Mouse (Mus musculus): ENCODE results near the gene Fmo6. TPM values are rescaled to one million over a fixed set of nuclear protein-coding genes. Genes with fewer than 3 reads are reported as not detected.

Fmo6 gene
- polyA plus RNA-seq, 1 experiment from 2014 or later = not detected

DNA sequence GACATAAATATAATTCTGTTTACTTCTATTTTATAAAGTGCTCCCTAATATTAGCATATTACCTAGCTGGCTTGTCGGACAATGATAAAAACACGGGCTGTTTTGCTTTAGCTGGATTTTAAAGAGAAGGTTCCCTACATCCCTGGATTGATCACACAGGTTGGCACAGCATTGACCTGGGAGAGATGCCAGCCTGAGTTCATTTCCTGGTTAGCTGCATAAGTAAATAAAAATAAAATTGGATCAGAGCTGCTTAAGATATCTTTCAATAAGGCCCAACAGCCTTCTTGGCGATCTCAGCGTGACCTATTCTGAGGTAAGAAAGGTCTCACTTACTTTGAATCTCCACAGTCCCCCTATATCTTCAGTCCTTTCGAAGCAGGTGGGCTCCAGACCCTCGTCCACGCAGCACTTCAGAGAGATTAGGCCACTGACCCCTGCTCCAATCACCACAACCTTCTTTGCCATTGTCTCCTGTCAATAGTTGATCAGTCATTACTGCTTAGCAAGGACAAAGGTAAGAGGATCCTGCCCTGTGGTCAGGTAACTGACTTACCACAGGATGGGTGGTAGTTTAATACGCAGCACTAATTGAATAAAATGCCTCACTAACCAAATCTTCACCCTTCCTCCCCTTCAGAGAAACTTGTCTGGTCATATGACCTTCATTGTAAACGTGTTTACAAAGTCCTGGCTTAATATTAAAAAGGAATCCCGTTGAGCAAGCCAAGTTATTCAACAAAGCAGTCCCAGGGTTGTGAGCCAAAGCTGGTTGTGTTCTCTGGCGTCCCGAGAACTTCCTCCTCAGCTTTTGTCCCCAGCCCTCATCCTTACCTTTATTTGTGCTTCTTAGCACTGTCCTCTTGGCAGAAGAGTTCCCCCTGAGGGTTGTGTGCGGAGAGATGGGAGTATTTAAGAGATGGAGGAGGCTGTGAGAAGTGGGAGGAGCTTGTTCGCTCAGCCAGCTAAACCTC, 39.2 kb downstream of the Fmo6 start, which contains the start of gene Fmo2:
Gene Fmo2, minus strand, starts transcription at position 889 of the 974 bp plus-strand sequence.
- H3K36me3 ChIP-seq = no peaks in the 10 kb centered on the region
- 79% methylated on average over 14 of the region's 14 CpGs for whole genome bisulfite sequencing
- no peak for DNase-seq (ENCODE audit: low spot score)
- no peak within 1 kb of the TSS for H3K4me3 ChIP-seq
- H3K4me1 ChIP-seq = no peaks in the 10 kb centered on the region
- H3K9me3 ChIP-seq (replicated peaks) = no peaks in the 10 kb centered on the region
- H3K27ac ChIP-seq = no peak within 1 kb of the TSS
- H3K27me3 ChIP-seq (ENCODE audit: low read depth, poor library complexity, severe bottlenecking) = no peaks in the 10 kb centered on the region

DNA sequence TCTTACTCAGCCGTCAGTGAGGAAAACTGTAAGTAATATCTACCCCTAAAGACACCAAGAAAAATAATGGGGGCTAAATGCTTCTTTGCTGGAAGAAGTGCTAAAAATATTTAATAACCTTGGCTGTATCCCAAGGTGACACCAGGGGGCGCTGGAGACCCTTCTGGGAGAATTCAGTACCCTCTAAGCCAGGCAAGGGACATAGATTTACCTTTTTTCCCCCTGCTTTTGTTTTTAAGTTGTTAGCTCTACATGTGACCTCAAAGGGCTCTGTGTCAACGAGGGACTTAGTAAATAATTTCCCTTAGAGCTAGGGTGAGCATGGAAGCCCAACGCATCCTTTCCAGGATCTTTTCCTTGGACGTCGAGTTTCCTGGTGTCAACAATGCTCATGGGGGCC, 41.4 kb downstream of the Fmo6 start:
- H3K4me1 ChIP-seq = no peaks in the 10 kb centered on the region
- peak; percentile 85 for DNase-seq (ENCODE audit: low spot score)
- H3K9me3 ChIP-seq (replicated peaks) = no peaks in the 10 kb centered on the region
- WGBS = 43% methylated on average over 6 of the region's 6 CpGs
- no peak overlapping the region for H3K27ac ChIP-seq
- no peak overlapping the region for H3K4me3 ChIP-seq
- no peaks in the 10 kb centered on the region for H3K36me3 ChIP-seq
- no peaks in the 10 kb centered on the region for H3K27me3 ChIP-seq (ENCODE audit: low read depth, poor library complexity, severe bottlenecking)

DNA sequence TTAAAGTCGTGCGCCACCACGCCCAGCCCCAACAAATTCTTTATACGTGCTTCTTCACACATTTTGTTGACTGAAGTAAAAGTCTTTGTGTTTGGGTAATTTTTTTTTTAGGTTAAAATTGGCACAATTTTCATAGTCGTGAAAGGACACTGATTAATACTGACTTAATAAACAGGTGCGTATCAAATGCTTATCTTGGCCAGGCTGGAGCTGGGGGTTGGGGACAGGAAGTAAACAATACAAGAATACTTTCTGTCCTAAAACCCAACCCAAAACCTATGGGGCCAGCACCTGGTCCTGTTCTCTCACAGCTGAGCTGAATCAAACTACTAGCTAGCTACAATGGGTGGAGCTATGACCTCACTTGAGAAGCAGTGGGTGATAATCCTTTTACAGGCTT, 44.3 kb downstream of the Fmo6 start:
- no peak overlapping the region for H3K4me3 ChIP-seq
- WGBS = 96% methylated on average over 6 of the region's 6 CpGs
- no peak overlapping the region for H3K27ac ChIP-seq
- no peaks in the 10 kb centered on the region for H3K36me3 ChIP-seq
- DNase-seq (ENCODE audit: low spot score) = no peak
- H3K9me3 ChIP-seq (replicated peaks) = no peaks in the 10 kb centered on the region
- H3K4me1 ChIP-seq = no peaks in the 10 kb centered on the region
- no peaks in the 10 kb centered on the region for H3K27me3 ChIP-seq (ENCODE audit: low read depth, poor library complexity, severe bottlenecking)

DNA sequence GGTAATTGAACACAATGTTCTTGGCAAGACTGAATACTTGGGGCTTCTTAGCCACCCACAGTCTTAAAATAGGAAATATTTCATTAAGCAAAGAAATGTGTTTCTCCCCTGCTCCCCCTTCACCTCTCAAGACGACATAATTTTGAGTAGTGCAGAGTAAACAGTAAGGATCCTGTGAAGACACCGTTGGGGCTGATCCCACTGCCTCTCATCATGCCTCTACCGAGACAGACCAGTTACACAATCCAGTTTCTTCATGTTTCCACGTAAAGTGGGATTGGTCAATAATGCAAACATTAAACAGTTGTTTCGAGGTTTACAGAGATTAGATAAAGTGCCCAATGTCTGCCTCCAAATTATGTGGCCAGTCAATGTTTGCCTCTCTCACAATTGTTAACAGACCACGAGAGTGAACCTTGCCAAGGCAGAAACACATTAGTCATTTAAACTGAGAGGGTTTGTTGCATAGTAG, 45.3 kb downstream of the Fmo6 start:
- Histone ChIP-seq H3K27ac (no peak overlapping the region), H3K9me3 (replicated peaks) (no peaks in the 10 kb centered on the region), H3K36me3 (no peaks in the 10 kb centered on the region), H3K4me3 (no peak overlapping the region), H3K27me3 (ENCODE audit: low read depth, poor library complexity, severe bottlenecking) (no peaks in the 10 kb centered on the region), H3K4me1 (no peaks in the 10 kb centered on the region)
- 84% methylated on average over 6 of the region's 6 CpGs for WGBS
- no peak for DNase-seq (ENCODE audit: low spot score)

DNA sequence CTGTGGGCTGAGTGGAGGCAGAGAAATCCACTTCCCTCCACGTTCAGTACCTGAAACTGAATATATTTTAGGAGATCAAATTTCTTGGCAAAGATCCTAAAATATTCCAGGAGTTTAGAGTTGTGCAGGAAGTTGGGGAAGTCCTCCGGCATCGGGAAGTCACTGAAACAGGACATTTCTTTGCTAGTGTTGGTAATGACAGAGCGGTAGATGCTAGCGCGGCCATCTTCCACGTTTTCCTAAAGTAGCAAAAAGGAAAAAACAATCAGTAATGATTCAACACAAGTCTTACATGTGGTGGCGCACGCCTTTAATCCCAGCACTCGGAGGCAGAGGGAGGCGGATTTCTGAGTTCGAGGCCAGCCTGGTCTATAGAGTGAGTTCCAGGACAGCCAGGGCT, 48.7 kb downstream of the Fmo6 start:
- Histone ChIP-seq H3K4me1 (no peaks in the 10 kb centered on the region), H3K9me3 (replicated peaks) (no peaks in the 10 kb centered on the region), H3K27me3 (ENCODE audit: low read depth, poor library complexity, severe bottlenecking) (no peaks in the 10 kb centered on the region), H3K36me3 (no peaks in the 10 kb centered on the region), H3K4me3 (no peak overlapping the region), H3K27ac (no peak overlapping the region)
- WGBS = 92% methylated on average over 12 of the region's 12 CpGs
- DNase-seq (ENCODE audit: low spot score) = no peak

DNA sequence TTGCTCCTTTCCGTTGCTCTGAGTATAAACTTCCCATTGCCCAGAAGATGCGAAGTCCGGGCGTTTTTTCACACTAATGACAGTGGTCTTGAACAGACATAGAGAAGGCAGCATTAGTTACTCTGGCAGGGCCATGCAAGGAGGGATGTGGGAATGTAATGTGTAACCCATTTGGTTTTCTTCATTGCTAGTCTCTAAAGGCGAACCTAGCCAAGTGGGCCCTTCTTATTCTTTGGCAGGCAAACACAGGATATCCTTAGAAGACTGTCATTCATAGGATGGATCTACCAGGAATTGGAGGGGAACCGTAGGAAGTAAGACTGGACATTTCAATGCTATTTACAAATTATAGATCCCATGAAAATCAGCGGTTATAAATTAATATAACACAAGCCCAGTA, 49.7 kb downstream of the Fmo6 start:
- WGBS = 95% methylated on average over 7 of the region's 7 CpGs
- H3K36me3 ChIP-seq = no peaks in the 10 kb centered on the region
- no peak overlapping the region for H3K27ac ChIP-seq
- H3K9me3 ChIP-seq (replicated peaks) = no peaks in the 10 kb centered on the region
- no peaks in the 10 kb centered on the region for H3K27me3 ChIP-seq (ENCODE audit: low read depth, poor library complexity, severe bottlenecking)
- no peaks in the 10 kb centered on the region for H3K4me1 ChIP-seq
- no peak overlapping the region for H3K4me3 ChIP-seq
- DNase-seq (ENCODE audit: low spot score) = no peak

DNA sequence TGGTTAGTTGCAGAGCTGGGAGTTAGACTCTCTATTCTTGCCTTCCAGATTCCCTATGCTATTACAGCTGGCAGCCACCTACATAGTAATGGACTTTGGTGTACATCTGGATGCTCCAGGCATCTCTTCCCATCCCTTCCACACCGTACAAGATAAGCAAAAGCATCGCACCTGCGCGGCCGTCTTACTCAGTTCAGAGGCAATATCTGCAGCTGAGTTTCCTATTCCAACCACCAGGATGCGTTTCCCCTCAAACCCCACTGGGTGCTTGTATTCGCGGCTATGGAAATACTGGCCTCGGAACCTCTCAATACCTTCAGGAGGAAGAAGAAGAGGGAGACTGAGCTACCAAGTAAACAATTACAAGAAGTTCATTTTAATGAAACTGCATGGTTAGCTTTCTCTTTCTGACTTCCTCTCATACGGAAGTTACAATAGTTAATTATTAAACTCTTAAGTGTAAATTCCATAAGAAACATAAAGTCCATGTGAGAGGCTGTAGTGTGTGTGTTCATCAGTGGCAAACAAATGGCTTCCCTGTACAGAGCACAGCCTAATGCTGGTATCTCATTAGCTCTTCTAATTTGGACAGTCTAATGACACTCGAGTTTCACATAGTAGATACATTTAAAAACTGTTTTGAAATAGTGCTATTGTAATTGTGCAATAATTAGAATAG, 51.0 kb downstream of the Fmo6 start:
- 88% methylated on average over 11 of the region's 11 CpGs for WGBS
- no peak overlapping the region for H3K4me3 ChIP-seq
- no peak overlapping the region for H3K27ac ChIP-seq
- H3K4me1 ChIP-seq = no peaks in the 10 kb centered on the region
- no peaks in the 10 kb centered on the region for H3K27me3 ChIP-seq (ENCODE audit: low read depth, poor library complexity, severe bottlenecking)
- H3K9me3 ChIP-seq (replicated peaks) = no peaks in the 10 kb centered on the region
- no peak for DNase-seq (ENCODE audit: low spot score)
- no peaks in the 10 kb centered on the region for H3K36me3 ChIP-seq

DNA sequence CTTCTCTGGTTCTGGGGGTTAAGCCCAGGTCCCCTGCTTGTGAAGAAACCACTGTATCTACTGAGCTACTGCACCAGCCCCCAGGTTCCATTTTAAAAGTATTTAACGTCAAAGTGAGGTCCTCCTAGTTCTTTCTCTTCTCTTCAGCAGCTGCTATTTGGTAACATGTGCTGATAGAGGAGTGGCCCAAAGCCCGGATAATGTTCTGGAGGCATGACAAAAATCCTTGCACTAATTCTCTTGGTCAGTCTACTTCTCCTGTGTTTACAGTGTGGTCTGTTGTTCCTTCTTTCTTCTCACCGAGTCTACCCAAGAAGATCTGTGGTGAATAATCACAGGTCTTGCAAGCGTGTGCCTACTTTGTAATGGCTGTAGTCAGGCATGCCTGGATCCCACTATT, 54.6 kb downstream of the Fmo6 start:
- no peak overlapping the region for H3K27ac ChIP-seq
- no peaks in the 10 kb centered on the region for H3K36me3 ChIP-seq
- no peak overlapping the region for H3K4me3 ChIP-seq
- no peak for DNase-seq (ENCODE audit: low spot score)
- no peaks in the 10 kb centered on the region for H3K27me3 ChIP-seq (ENCODE audit: low read depth, poor library complexity, severe bottlenecking)
- H3K9me3 ChIP-seq (replicated peaks) = no peaks in the 10 kb centered on the region
- WGBS = 81% methylated on average over 4 of the region's 4 CpGs
- no peaks in the 10 kb centered on the region for H3K4me1 ChIP-seq

DNA sequence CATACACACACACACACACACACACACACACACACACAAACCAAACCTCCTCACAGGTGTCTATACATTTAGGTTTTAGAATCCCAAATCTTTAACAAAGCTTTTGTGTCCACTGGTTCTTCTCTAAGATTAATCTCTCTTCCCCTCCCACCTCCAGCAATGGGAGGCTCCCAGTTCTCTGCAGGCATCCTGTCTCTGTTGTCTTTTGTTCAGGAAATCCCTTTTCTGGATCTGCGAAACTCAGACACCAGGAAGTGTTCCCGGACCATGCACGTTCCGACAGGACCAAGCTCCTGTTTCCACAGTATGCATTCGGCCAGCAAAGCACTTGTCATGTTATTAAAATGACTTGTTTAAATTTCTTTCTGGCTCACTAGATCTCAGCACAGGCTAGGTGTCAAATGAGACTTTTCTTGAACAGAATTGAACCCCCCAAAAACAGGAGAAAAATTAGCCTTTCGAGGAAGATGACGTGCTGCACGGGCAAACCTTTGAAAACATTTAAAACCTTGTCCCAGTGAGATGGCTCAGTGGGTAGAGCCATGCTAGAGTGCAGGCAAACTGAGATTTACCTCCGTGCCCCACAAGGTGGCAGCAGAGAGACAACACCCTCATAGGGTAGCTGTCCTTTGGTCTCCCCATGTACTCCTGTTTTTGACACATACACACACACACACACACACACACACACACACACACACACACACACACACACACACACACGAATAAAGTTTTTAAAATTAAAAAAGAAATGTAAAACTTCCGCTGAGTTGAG, 57.5 kb downstream of the Fmo6 start:
- Histone ChIP-seq H3K27me3 (ENCODE audit: low read depth, poor library complexity, severe bottlenecking) (no peaks in the 10 kb centered on the region), H3K4me3 (no peak overlapping the region), H3K36me3 (no peaks in the 10 kb centered on the region), H3K9me3 (replicated peaks) (no peaks in the 10 kb centered on the region), H3K4me1 (peaks cover 3% of the 10 kb centered on the region; the same call in 1 of the 2 replicates), H3K27ac (no peak overlapping the region)
- 61% methylated on average over 11 of the region's 11 CpGs for WGBS
- peak; percentile 69 for DNase-seq (ENCODE audit: low spot score)

DNA sequence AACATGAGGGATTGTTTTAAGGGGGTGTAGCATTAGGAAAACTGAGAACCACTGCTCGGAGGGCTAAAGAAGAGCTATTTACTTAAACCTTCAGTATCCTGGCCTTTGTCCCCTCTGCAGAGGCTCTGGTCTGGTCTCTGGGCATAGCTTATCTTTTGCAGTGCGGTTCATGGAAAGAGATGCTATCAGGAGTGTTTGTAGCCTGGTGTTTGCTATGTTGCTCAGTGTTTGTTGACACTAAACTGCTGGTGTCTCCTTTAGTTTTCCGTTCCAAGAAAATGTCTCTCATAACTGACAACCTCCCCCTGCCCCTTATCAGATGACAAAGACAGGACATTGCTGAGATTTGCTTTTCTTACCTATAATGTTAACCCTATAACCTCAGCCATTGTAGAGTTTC, 62.2 kb downstream of the Fmo6 start:
- Histone ChIP-seq H3K27me3 (ENCODE audit: low read depth, poor library complexity, severe bottlenecking) (no peaks in the 10 kb centered on the region), H3K4me1 (peaks cover 34% of the 10 kb centered on the region), H3K4me3 (no peak overlapping the region), H3K27ac (peak overlapping the region; percentile 43; the same call in 1 of the 2 replicates), H3K9me3 (replicated peaks) (no peaks in the 10 kb centered on the region), H3K36me3 (no peaks in the 10 kb centered on the region)
- WGBS = 66% methylated on average over 3 of the region's 3 CpGs
- DNase-seq (ENCODE audit: low spot score) = no peak

DNA sequence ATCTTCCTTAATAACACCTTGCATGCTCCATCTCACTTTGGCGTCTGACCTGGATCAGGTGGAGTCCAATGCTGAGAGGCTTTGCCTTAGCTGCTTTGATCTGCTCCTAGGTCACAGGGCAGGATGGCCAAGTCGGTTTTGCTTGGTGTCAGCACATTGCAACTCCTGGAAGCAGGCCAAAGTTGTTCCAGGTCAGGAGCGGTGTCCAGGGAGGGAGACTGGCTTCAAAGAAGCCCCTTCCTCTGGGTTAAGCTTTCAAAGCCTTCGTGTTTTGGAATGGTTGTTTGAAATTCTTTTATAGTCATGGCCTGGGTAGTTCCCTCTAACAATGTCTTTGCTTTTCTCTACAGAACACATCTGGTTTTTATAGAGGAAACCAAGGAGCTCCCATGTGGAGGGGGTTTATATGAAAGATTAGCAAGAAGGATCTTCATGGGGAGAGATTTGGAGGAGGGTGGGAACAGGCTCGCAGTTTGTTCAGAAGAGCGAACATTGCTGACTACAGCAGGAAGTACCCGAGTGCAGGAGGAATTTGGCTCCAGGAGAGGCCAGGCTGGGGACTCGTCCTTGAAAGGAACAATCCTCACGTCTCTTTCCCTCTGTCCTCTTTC, 65.5 kb downstream of the Fmo6 start:
- DNase-seq (ENCODE audit: low spot score) = no peak
- Histone ChIP-seq H3K9me3 (replicated peaks) (no peaks in the 10 kb centered on the region), H3K36me3 (no peaks in the 10 kb centered on the region), H3K27me3 (ENCODE audit: low read depth, poor library complexity, severe bottlenecking) (no peaks in the 10 kb centered on the region), H3K4me1 (peaks cover 35% of the 10 kb centered on the region), H3K4me3 (0 out of 2 replicates have a peak overlapping the region, but pooled peaks have one; percentile 9), H3K27ac (peak overlapping the region; percentile 79)
- 31% methylated on average over 9 of the region's 9 CpGs for WGBS

DNA sequence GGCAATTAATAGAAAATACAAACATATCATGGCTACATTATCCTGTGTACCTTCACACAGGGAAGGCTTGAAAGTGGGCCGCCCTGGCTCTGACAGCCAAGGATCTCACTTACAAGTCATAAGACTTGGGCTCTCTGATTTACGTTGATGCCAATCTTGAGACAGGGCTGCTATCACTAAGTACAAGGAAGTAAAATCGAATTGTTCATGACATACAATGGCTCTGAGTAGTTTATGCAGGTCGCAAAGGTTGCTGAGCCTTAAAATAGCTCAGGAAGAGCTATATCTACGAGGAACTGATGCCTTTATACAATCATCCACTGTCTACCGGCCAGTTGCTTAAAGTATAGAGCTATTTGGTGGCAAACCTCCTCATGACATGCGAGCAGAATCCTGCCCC, 66.3 kb downstream of the Fmo6 start:
- DNase-seq (ENCODE audit: low spot score) = no peak
- no peak overlapping the region for H3K4me3 ChIP-seq
- H3K27ac ChIP-seq = peak overlapping the region; percentile 79
- no peaks in the 10 kb centered on the region for H3K9me3 ChIP-seq (replicated peaks)
- H3K27me3 ChIP-seq (ENCODE audit: low read depth, poor library complexity, severe bottlenecking) = no peaks in the 10 kb centered on the region
- 85% methylated on average over 7 of the region's 7 CpGs for WGBS
- peaks cover 43% of the 10 kb centered on the region for H3K4me1 ChIP-seq
- H3K36me3 ChIP-seq = no peaks in the 10 kb centered on the region
